Mouse (Mus musculus) midbrain, embryonic 12.5 days (tissue): ENCODE results near the gene Mrpl49. TPM values are rescaled to one million over a fixed set of nuclear protein-coding genes. Genes with fewer than 3 reads are reported as not detected.
A peak's percentile ranks its signal among the peaks of the same experiment; 100 is the strongest.

Experiments used
- ATAC-seq: fragments of 200-750 bp; cut with Nextera tagmentation; 2 replicates; pipeline ENCODE4 v1.8.0; 2017; ENCODE audit warnings: low read depth, moderate TSS enrichment, moderate library complexity; ENCODE audit not compliant: low FRiP score
- H3K27ac ChIP-seq: fragments of 300-500 bp; sonication (generic); replicated peaks from 2 replicates; pipeline ENCODE4 v1.5.1; 2016; ENCODE audit warnings: mild to moderate bottlenecking
- H3K27me3 ChIP-seq: fragments of 300-500 bp; sonication (generic); 2 replicates; pipeline ENCODE4 v1.6.1; 2016; ENCODE audit warnings: mild to moderate bottlenecking
- H3K36me3 ChIP-seq: fragments of 300-500 bp; sonication (generic); 2 replicates; pipeline ENCODE4 v1.6.1; 2016
- H3K4me1 ChIP-seq: fragments of 300-500 bp; sonication (generic); 2 replicates; pipeline ENCODE4 v1.6.1; 2016
- H3K4me2 ChIP-seq: fragments of 300-500 bp; sonication (generic); replicated peaks from 2 replicates; pipeline ENCODE4 v1.6.1; 2016; ENCODE audit warnings: mild to moderate bottlenecking, moderate library complexity
- H3K4me3 ChIP-seq: fragments of 300-500 bp; sonication (generic); 2 replicates; pipeline ENCODE4 v1.5.1; 2016; ENCODE audit warnings: mild to moderate bottlenecking
- H3K9ac ChIP-seq: fragments of 300-500 bp; sonication (generic); replicated peaks from 2 replicates; pipeline ENCODE4 v1.6.1; 2016; ENCODE audit warnings: mild to moderate bottlenecking, moderate library complexity
- H3K9me3 ChIP-seq: fragments of 300-500 bp; sonication (generic); 2 replicates; pipeline ENCODE4 v1.6.1; 2016; ENCODE audit warnings: mild to moderate bottlenecking
- WGBS: fragments of 180-500 bp; shearing (Covaris S2); methylation state at CpG from one replicate; pipeline ENCODE4 v1.1.7; 2016; 5-methylcytosine and 5-hydroxymethylcytosine counted together
- polyA plus RNA-seq: library from polyadenylated mRNA; unstranded; fragments of >200 nt; fragmentation: Nextera tagmentation; extraction: Ambion mirVana; gene quantifications from 2 replicates; pipeline ENCODE4 v1.2.1, GENCODE M21; 2016

Mrpl49 gene
- polyA plus RNA-seq, 1 experiment from 2014 or later: 75.8 TPM

- H3K27ac ChIP-seq: no peak within 1 kb of the TSS
- H3K27me3 ChIP-seq: no peaks in the 10 kb centered on the region
- peaks cover 28% of the 10 kb centered on the region for H3K4me1 ChIP-seq
- H3K4me3 ChIP-seq: no peak within 1 kb of the TSS
- peaks cover 35% of the 10 kb centered on the region for H3K36me3 ChIP-seq
- ATAC-seq: no peak
- H3K4me2 ChIP-seq: no peak within 1 kb of the TSS
- no peaks in the 10 kb centered on the region for H3K9me3 ChIP-seq
- 97% methylated on average over 12 of the region's 12 CpGs for WGBS
- no peak within 1 kb of the TSS; the same call in 1 of the 2 replicates for H3K9ac ChIP-seq
Observed at GRCm38 (mm10) chr19:6079983-6080480, 22.4 kb upstream of the Mrpl49 start, which contains the start of gene Tmem262. Gene Tmem262 (plus strand): TSS chr19:6080033.

GRCm38 (mm10) chr19:6076564-6077393, 19.2 kb upstream of the Mrpl49 start, which contains the start of gene Vps51:
Gene Vps51 (minus strand): TSS chr19:6077231.
- WGBS: 1% methylated on average over 33 of the region's 33 CpGs
- peak within 1 kb of the TSS; percentile 85 for H3K27ac ChIP-seq
- H3K36me3 ChIP-seq: peaks cover 36% of the 10 kb centered on the region
- H3K9ac ChIP-seq: peak within 1 kb of the TSS; percentile 82
- peak within 1 kb of the TSS; percentile 91 for H3K4me2 ChIP-seq
- H3K9me3 ChIP-seq: no peaks in the 10 kb centered on the region
- peak within 1 kb of the TSS; percentile 80 for H3K4me3 ChIP-seq
- ATAC-seq: peak; percentile 86
- H3K27me3 ChIP-seq: no peaks in the 10 kb centered on the region
- H3K4me1 ChIP-seq: peaks cover 17% of the 10 kb centered on the region

- H3K4me3 ChIP-seq: no peak overlapping the region
- H3K27me3 ChIP-seq: no peaks in the 10 kb centered on the region
- WGBS: 92% methylated on average over 5 of the region's 5 CpGs
- H3K4me2 ChIP-seq: no peak overlapping the region
- no peaks in the 10 kb centered on the region for H3K9me3 ChIP-seq
- peaks cover 42% of the 10 kb centered on the region for H3K36me3 ChIP-seq
- H3K9ac ChIP-seq: no peak overlapping the region
- no peak for ATAC-seq
- peaks cover 17% of the 10 kb centered on the region for H3K4me1 ChIP-seq
- no peak overlapping the region for H3K27ac ChIP-seq
Observed at GRCm38 (mm10) chr19:6073889-6074288, 16.3 kb upstream of the Mrpl49 start.

GRCm38 (mm10) chr19:6071261-6071660, 13.7 kb upstream of the Mrpl49 start:
- H3K36me3 ChIP-seq: peaks cover 44% of the 10 kb centered on the region
- WGBS: 96% methylated on average over 19 of the region's 19 CpGs

GRCm38 (mm10) chr19:6070571-6071250, 13.1 kb upstream of the Mrpl49 start:
- no peak overlapping the region for H3K9ac ChIP-seq
- no peak overlapping the region for H3K4me2 ChIP-seq
- H3K4me3 ChIP-seq: no peak overlapping the region
- H3K27me3 ChIP-seq: no peaks in the 10 kb centered on the region
- no peaks in the 10 kb centered on the region for H3K9me3 ChIP-seq
- H3K4me1 ChIP-seq: peaks cover 23% of the 10 kb centered on the region
- 92% methylated on average over 31 of the region's 31 CpGs for WGBS
- peaks cover 44% of the 10 kb centered on the region for H3K36me3 ChIP-seq
- ATAC-seq: no peak
- H3K27ac ChIP-seq: no peak overlapping the region

More at GRCm38 (mm10) chr19:6071261-6071660, 13.7 kb upstream of the Mrpl49 start:
- no peak overlapping the region for H3K9ac ChIP-seq
- no peaks in the 10 kb centered on the region for H3K27me3 ChIP-seq
- no peak for ATAC-seq
- no peak overlapping the region for H3K4me2 ChIP-seq
- H3K4me1 ChIP-seq: peaks cover 25% of the 10 kb centered on the region
- no peak overlapping the region for H3K4me3 ChIP-seq
- no peaks in the 10 kb centered on the region for H3K9me3 ChIP-seq
- no peak overlapping the region for H3K27ac ChIP-seq

- H3K9me3 ChIP-seq: no peaks in the 10 kb centered on the region
- H3K27me3 ChIP-seq: no peaks in the 10 kb centered on the region
- H3K4me2 ChIP-seq: no peak overlapping the region
- no peak overlapping the region for H3K9ac ChIP-seq
- peaks cover 41% of the 10 kb centered on the region for H3K36me3 ChIP-seq
- 90% methylated on average over 10 of the region's 10 CpGs for WGBS
- ATAC-seq: no peak
- H3K27ac ChIP-seq: no peak overlapping the region
- H3K4me3 ChIP-seq: no peak overlapping the region
- peaks cover 20% of the 10 kb centered on the region for H3K4me1 ChIP-seq
Observed at GRCm38 (mm10) chr19:6069851-6070250, 12.3 kb upstream of the Mrpl49 start.

- Histone ChIP-seq H3K4me2 (no peak overlapping the region), H3K9me3 (no peaks in the 10 kb centered on the region), H3K27me3 (no peaks in the 10 kb centered on the region), H3K27ac (no peak overlapping the region), H3K4me1 (peaks cover 20% of the 10 kb centered on the region), H3K36me3 (peaks cover 33% of the 10 kb centered on the region), H3K4me3 (no peak overlapping the region), H3K9ac (no peak overlapping the region)
- 85% methylated on average over 4 of the region's 4 CpGs for WGBS
- no peak for ATAC-seq
Observed at GRCm38 (mm10) chr19:6068951-6069350, 11.4 kb upstream of the Mrpl49 start.

- 9% methylated on average over 33 of the region's 33 CpGs for WGBS
- peak within 1 kb of the TSS; percentile 88 for H3K27ac ChIP-seq
- H3K4me3 ChIP-seq: peak within 1 kb of the TSS; percentile 56
- peaks cover 24% of the 10 kb centered on the region for H3K4me1 ChIP-seq
- H3K36me3 ChIP-seq: peaks cover 30% of the 10 kb centered on the region
- H3K4me2 ChIP-seq: peak within 1 kb of the TSS; percentile 93
- H3K27me3 ChIP-seq: no peaks in the 10 kb centered on the region
- H3K9ac ChIP-seq: peak within 1 kb of the TSS; percentile 75
- no peaks in the 10 kb centered on the region for H3K9me3 ChIP-seq
- peak; percentile 92 for ATAC-seq
Observed at GRCm38 (mm10) chr19:6067724-6068415, 10.3 kb upstream of the Mrpl49 start, which contains the start of gene Tm7sf2. Gene Tm7sf2 (minus strand): TSS chr19:6068373.

GRCm38 (mm10) chr19:6067011-6067723, 9.6 kb upstream of the Mrpl49 start:
- Histone ChIP-seq H3K4me1 (peaks cover 31% of the 10 kb centered on the region), H3K4me3 (peak overlapping the region; percentile 56), H3K27ac (peak overlapping the region; percentile 88), H3K4me2 (peak overlapping the region; percentile 93), H3K9ac (peak overlapping the region; percentile 75), H3K36me3 (peaks cover 30% of the 10 kb centered on the region), H3K9me3 (no peaks in the 10 kb centered on the region), H3K27me3 (no peaks in the 10 kb centered on the region)
- ATAC-seq: peak; percentile 71
- WGBS: under 1% methylated on average over 30 of the region's 30 CpGs

- Histone ChIP-seq H3K27me3 (no peaks in the 10 kb centered on the region), H3K4me2 (peak overlapping the region; percentile 93), H3K9me3 (no peaks in the 10 kb centered on the region), H3K9ac (peak overlapping the region; percentile 75), H3K4me1 (peaks cover 37% of the 10 kb centered on the region), H3K36me3 (peaks cover 29% of the 10 kb centered on the region), H3K27ac (peak overlapping the region; percentile 88), H3K4me3 (peak overlapping the region; percentile 56)
- ATAC-seq: 0 out of 2 replicates have a peak, but pooled peaks have one; percentile 2
- WGBS: 47% methylated on average over 5 of the region's 5 CpGs
Observed at GRCm38 (mm10) chr19:6066571-6066970, 9.0 kb upstream of the Mrpl49 start.

- Histone ChIP-seq H3K4me1 (peaks cover 47% of the 10 kb centered on the region), H3K9me3 (no peaks in the 10 kb centered on the region), H3K36me3 (peaks cover 13% of the 10 kb centered on the region), H3K27ac (no peak overlapping the region), H3K4me3 (peak overlapping the region; percentile 69; the same call in 1 of the 2 replicates), H3K27me3 (no peaks in the 10 kb centered on the region), H3K9ac (no peak overlapping the region), H3K4me2 (0 out of 2 replicates have a peak overlapping the region, but pooled peaks have one; percentile 99)
- ATAC-seq: no peak
- WGBS: 87% methylated on average over 6 of the region's 6 CpGs
Observed at GRCm38 (mm10) chr19:6063081-6063480, 5.5 kb upstream of the Mrpl49 start.
